Mouse (Mus musculus) midbrain, embryonic 13.5 days (tissue): Measurements from ENCODE around the gene Rabep1. TPM values are rescaled to one million over a fixed set of nuclear protein-coding genes. Genes with fewer than 3 reads are reported as not detected.

ENCODE experiments used
- polyA plus RNA-seq: library from polyadenylated mRNA; unstranded; fragments of >200 nt; fragmentation: Nextera tagmentation; extraction: Ambion mirVana; gene quantifications from 2 replicates; pipeline ENCODE4 v1.2.1, GENCODE M21; 2015

Gene Rabep1
- polyA plus RNA-seq, 1 experiment from 2014 or later: 77.2 TPM

Other genes with a start within 250 kb of the Rabep1 start
- gene 4930544D05Rik, start 228.9 kb upstream of the Rabep1 start, polyA plus RNA-seq: not detected in 2 replicates
- not detected in 2 replicates for gene Chrne, start 225.6 kb upstream of the Rabep1 start, polyA plus RNA-seq
- 0.17 and 0.26 TPM in 2 replicates for gene Gp1ba, start 205.7 kb upstream of the Rabep1 start, polyA plus RNA-seq
- gene Rnf167, start 197.5 kb upstream of the Rabep1 start, polyA plus RNA-seq: 111 and 113 TPM in 2 replicates
- 169 and 170 TPM in 2 replicates for gene Slc25a11, start 197.3 kb upstream of the Rabep1 start, polyA plus RNA-seq
- gene Pfn1, start 190.1 kb upstream of the Rabep1 start, polyA plus RNA-seq: 785 and 825 TPM in 2 replicates
- 8.0 and 9.5 TPM in 2 replicates for gene Eno3, start 187.6 kb upstream of the Rabep1 start, polyA plus RNA-seq
- gene Spag7, start 175.4 kb upstream of the Rabep1 start, polyA plus RNA-seq: 180 and 181 TPM in 2 replicates
- gene Camta2, start 156.7 kb upstream of the Rabep1 start, polyA plus RNA-seq: 15.3 and 16.4 TPM in 2 replicates
- gene Inca1, start 144.6 kb upstream of the Rabep1 start, polyA plus RNA-seq: 0.94 and 1.8 TPM in 2 replicates
- 1.4 and 2.1 TPM in 2 replicates for gene Kif1c, start 144.2 kb upstream of the Rabep1 start, polyA plus RNA-seq
- gene Zfp3, start 80.6 kb upstream of the Rabep1 start, polyA plus RNA-seq: 13.2 and 15.1 TPM in 2 replicates
- 0.19 TPM in 1 of 2 replicates, not detected in the other for gene Scimp, start 32.2 kb upstream of the Rabep1 start, polyA plus RNA-seq
- 143 and 149 TPM in 2 replicates for gene Nup88, start 125.2 kb downstream of the Rabep1 start, polyA plus RNA-seq
- 75.1 and 76.6 TPM in 2 replicates for gene Rpain, start 125.4 kb downstream of the Rabep1 start, polyA plus RNA-seq
- gene C1qbp, start 138.2 kb downstream of the Rabep1 start, polyA plus RNA-seq: 192 and 194 TPM in 2 replicates
- gene Dhx33, start 159.7 kb downstream of the Rabep1 start, polyA plus RNA-seq: 13.8 and 15.8 TPM in 2 replicates
- 42.3 and 46.1 TPM in 2 replicates for gene Mis12, start 174.8 kb downstream of the Rabep1 start, polyA plus RNA-seq
- gene Derl2, start 175.1 kb downstream of the Rabep1 start, polyA plus RNA-seq: 36.2 and 37.9 TPM in 2 replicates
- gene 6330403K07Rik, start 188.7 kb downstream of the Rabep1 start, polyA plus RNA-seq: 607 and 620 TPM in 2 replicates